Mouse (Mus musculus) kidney, adult 9 months (tissue): ENCODE measurements around the gene Rgs7bp.

ENCODE experiments used
- DNase-seq: peaks from one replicate; pipeline ENCODE4 v3.0.0; 2022

Rgs7bp gene

GRCm38 (mm10) chr13:105054181-105054940 lies at the start of gene Rgs7bp:
TSS of gene Rgs7bp (minus strand) at chr13:105054930.
- DNase-seq = peak; percentile 12

- no peak for DNase-seq
These were observed 49.7 kb upstream of the Rgs7bp start for GRCm38 (mm10) chr13:105104385-105104784.

DNA sequence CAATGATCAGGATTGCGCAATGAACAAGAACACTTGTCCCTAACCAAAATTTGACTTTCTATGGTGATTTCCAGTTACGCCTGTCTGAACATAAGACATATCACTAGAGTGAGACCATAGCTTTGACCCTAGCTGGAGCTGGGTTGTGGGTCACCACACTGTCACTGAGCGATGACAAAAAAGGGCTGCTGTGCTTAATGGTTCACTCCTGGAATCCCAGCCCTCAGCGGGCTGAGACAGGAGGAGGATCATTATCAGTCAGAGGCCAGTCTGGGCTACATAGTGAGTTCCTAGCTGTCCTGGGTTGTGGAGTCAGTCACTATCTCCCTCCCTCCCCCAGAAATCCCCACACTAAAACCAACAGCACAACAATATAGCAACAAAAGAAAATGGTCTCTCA lies 46.0 kb upstream of the Rgs7bp start:
- DNase-seq = no peak

GRCm38 (mm10) chr13:105096316-105096715 lies 41.6 kb upstream of the Rgs7bp start:
- no peak for DNase-seq

DNA sequence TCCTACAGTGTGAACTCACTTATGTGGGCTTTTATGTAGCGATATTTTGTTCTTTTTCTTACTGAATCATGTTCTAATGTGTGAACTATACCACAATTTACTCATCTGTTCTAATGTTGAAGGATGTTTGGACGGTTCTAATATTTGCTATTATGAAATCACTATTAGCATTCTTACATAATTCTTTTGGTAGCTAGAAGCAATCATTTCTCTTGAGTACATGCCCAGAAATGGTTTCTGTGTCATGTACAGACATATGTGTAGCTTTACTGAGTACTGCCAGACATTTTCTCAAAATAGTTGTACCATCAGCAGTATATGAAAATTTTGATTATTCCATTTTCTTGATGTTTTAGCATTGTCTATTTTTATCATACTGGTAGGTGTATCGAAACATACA lies 34.5 kb upstream of the Rgs7bp start:
- no peak for DNase-seq

- no peak for DNase-seq
These were observed 27.1 kb upstream of the Rgs7bp start, which contains the start of gene 4933425L06Rik for GRCm38 (mm10) chr13:105081862-105082261. TSS of gene 4933425L06Rik (plus strand) at chr13:105082122.

DNA sequence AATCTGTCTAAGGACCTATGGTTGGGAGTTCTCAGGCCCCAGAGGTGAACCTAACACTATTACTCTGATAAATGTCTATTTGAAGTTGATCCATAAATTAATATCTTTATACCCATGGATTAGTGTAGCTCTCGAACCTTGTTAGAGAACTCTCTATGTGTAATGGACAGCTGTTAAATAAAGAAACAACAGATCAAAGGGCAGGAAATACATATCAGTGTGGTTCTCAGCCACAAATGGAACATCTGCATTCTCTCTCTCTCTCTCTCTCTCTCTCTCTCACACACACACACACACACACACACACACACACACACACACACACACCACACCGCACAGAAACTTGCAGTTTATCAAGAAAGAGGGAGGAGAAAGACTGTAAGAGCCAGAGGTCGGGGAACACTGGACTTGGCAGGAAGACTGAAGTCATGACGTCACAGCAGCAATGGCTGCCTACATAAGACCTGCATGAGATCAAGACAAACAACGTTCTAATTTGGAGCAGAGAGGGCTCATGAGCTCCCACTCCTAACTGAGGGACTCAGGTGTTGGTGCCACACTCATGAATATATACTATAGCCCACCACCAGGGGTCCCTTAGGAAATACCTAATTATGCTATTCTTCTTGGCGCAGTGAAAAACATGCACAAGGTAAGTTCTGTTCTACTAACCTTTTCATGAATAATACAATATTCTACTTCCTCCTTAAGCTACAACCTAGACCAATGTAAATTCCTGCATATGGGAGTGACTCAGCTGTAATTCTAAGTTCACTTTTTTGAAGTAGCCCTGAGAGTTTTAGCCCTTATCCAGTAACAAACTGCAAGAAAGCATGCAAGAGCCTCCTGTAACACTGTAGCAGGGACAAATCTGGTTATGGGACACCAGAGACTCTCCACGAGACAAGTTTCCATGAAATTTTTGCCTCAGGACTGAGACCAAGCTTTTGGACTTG lies 12.4 kb upstream of the Rgs7bp start:
- DNase-seq = no peak

DNA sequence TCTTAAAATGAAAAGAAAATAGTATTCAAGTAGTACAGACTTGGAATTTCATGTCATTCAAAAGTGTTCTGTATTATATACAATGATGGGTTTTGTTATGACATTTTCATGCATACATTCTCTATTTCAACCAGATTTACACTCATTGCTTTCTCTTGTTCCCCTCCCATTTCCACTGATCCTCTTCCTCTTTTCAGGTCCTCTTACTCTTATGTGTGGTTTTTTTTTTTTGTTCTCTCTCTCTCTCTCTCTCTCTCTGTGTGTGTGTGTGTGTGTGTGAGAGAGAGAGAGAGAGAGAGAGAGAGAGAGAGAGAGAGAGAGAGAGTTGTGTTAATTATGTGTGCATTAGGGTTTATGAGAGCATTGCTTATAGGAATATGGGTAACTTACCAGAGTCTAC lies 11.4 kb upstream of the Rgs7bp start:
- DNase-seq = no peak

GRCm38 (mm10) chr13:105055374-105055773 lies 644 bp upstream of the Rgs7bp start:
- peak; percentile 4 for DNase-seq

GRCm38 (mm10) chr13:105054941-105055309 lies 195 bp upstream of the Rgs7bp start:
- DNase-seq = no peak

DNA sequence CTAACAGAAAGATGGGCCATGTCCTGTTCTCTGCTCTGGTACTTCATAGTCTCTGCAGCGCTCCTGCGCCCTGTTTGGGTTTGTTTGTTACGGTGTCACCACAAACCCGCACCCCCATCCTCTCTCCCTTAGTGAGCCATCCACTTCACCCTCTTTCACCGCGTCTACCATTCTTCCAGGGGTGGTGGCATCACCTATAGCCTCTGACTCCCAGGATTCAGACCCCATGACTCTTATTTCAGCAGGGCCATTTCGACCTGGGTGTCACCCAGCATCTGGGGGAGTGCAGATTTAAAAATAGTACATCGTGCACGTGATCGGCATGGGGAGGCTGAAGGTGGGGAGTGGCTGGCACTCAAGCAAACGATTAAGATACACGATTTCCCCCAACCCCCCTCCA lies 1.1 kb downstream of the Rgs7bp start:
- DNase-seq = no peak

GRCm38 (mm10) chr13:105051432-105051831 lies 3.3 kb downstream of the Rgs7bp start:
- no peak for DNase-seq

DNA sequence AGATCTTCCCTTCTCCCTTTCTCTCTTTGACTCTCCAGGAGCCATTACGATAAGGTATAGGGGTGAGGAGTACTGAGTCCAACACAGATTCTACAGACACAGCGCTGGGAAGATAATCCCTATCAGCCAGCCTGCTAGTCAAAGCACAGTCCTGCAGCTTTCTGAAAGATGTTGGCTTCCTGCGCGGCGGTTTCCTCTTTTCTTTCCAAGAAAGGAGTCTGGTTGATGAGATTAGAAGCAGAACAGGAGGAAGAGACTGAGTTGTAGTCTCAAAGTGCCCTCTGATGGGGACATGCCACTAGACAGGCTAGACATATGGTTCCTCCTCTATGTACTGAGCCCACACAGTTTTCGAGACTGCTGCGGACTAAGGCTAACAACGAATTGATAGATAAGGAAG lies 6.1 kb downstream of the Rgs7bp start:
- no peak for DNase-seq

- no peak for DNase-seq
These were observed 7.4 kb downstream of the Rgs7bp start for GRCm38 (mm10) chr13:105047377-105047776.

DNA sequence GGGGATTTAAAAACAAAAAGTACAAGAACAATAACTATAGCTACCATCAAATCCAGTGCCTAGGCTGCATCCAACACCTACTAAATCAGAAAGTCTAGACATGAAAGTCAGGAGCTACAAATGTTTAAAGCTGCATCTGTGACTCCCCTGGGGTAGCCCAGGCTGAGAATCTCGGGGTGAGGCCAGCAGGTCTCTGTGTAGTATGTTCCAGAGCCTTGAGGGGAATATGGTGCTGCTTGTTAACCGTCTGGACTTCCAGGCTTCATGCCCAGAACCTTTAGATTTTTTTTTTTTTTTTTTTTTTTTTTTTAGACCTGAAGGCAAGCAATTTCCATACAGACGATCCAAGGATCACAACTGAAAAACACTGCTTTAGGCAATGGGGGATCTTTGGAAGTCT lies 10.8 kb downstream of the Rgs7bp start:
- no peak for DNase-seq

- DNase-seq = no peak
These were observed 16.4 kb downstream of the Rgs7bp start for GRCm38 (mm10) chr13:105038334-105038733.

- DNase-seq = no peak
These were observed 16.9 kb downstream of the Rgs7bp start for GRCm38 (mm10) chr13:105037816-105038215.

- DNase-seq = no peak
These were observed 22.8 kb downstream of the Rgs7bp start for GRCm38 (mm10) chr13:105031882-105032281.

DNA sequence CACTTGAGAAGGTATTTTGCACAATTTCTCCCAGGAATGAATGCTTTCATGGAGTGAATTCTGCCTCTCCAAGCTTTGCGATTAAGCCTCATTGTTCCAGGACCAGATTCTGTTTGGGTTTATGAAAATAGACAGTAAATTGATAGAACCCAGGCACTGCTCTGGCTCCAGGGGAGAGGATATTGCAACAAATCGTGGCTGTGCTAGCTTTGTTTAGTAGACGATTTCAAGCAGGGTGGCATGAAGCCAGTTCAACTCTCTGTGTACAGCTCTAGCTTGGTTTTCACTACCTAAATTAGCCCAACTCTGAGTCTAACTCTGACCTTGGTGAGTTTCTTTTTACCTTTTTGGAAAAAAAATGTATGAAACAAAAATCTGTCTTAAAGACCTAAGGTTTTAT lies 26.5 kb downstream of the Rgs7bp start:
- DNase-seq = no peak

DNA sequence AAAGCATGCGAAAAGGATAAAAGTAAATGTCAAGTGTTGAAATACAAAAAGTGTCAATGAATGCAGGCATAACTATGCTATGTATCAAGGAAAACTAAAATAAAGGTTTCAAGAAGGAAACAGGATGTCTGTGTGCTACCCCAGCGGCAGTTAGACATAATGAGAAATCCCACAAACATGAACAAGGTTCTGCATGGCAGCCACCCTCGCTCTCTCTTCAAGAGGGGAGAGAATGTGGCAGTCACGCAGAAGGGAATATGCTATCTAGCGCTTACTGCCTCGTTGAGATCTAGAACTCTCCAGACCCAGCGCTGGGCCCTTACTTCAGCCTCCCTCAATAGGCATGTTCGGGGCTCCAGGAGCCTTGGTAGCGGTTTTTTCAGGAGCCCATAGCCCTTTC lies 38.2 kb downstream of the Rgs7bp start:
- DNase-seq = no peak

DNA sequence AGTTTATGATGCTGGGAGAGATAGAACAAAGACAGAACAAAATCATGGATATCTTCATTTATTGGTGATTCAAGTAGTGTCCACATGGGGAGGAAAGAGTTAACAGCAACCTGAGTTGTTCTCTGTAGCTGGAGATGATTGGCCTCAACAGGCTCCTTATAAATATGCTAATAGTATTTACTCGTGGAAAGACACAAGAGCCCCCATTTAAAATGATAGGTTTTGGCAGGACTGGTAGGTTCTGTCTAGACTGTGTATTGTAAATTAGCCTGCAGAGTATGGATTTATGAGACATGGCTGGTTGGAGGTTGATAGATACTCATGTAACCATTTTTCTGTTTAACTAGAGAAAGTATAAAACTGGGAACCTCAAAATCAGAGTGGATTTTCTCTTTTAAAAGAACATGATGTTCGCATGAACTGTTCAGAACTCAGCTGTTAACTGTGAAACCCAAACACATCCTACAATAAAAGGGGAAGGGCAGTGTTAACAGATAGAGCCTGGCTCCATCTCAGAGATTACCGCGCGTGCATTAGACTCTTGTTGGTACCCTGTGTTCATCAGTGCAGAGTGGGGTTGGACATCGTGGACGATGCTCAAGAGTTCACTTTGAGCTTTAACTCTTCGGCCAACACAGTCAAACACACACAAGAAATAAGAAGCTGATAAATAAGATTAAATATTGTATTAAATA lies 38.9 kb downstream of the Rgs7bp start:
- DNase-seq = no peak

GRCm38 (mm10) chr13:105011300-105011699 lies 43.4 kb downstream of the Rgs7bp start:
- DNase-seq = no peak

DNA sequence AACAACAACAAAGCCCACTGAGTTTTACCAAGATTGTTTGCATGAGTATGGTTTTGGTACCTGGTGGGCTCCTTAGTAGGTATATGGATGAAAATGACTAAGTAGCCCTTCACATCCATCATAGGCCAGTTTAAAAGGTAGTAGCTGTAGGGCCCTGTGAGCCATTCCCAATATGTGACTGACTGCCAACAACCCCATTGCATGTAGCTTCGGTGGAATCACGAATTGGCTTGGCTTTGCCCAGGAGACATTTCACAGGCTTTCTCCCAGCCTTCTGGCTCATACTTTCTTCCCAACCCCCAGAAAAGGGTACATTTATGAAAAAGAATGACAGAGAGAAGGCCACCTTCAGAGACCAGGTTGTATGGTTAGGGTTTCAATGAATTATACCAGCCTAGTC lies 45.8 kb downstream of the Rgs7bp start:
- DNase-seq = no peak

DNA sequence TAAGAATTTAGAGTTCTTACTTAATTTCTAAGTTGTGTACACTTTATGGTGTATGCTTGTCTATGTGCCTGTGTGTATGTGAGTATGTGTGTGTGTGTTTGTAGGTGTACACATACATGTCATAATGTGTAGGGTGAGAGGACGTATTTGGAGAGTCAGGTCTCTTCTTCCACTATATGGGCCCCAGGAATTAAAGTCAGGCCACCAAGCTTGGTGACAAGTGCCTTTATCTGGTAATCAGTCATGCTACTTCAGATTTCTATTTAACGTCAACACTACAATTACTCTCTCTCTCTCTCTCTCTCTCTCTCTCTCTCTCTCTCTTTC lies 51.9 kb downstream of the Rgs7bp start:
- no peak for DNase-seq
